Mouse (Mus musculus) heart, embryonic 12.5 days (tissue): Measurements from ENCODE around the gene Nthl1. TPM values are rescaled to one million over a fixed set of nuclear protein-coding genes. Genes with fewer than 3 reads are reported as not detected.

Source experiments
- ATAC-seq: fragments of 200-750 bp; cut with Nextera tagmentation; 2 replicates; pipeline ENCODE4 v1.8.0; 2017; ENCODE audit warnings: moderate TSS enrichment, moderate library complexity; ENCODE audit not compliant: insufficient number of reproducible peaks, low FRiP score
- H3K27ac ChIP-seq: fragments of 300-500 bp; sonication (generic); 2 replicates; pipeline ENCODE4 v1.5.1; 2016; ENCODE audit warnings: mild to moderate bottlenecking, moderate library complexity; ENCODE audit not compliant: poor library complexity, severe bottlenecking
- H3K27me3 ChIP-seq: fragments of 300-500 bp; sonication (generic); replicated peaks from 2 replicates; pipeline ENCODE4 v1.6.1; 2016; ENCODE audit warnings: mild to moderate bottlenecking, moderate library complexity
- H3K36me3 ChIP-seq: fragments of 300-500 bp; sonication (generic); 2 replicates; pipeline ENCODE4 v1.6.1; 2016; ENCODE audit warnings: mild to moderate bottlenecking, moderate library complexity
- H3K4me1 ChIP-seq: fragments of 300-500 bp; sonication (generic); replicated peaks from 2 replicates; pipeline ENCODE4 v1.6.1; 2016; ENCODE audit warnings: mild to moderate bottlenecking
- H3K4me2 ChIP-seq: fragments of 300-500 bp; sonication (generic); 2 replicates; pipeline ENCODE4 v1.6.1; 2016; ENCODE audit warnings: mild to moderate bottlenecking, moderate library complexity
- H3K4me3 ChIP-seq: fragments of 300-500 bp; sonication (generic); 2 replicates; pipeline ENCODE4 v1.5.1; 2016; ENCODE audit warnings: mild to moderate bottlenecking
- H3K9ac ChIP-seq: fragments of 300-500 bp; sonication (generic); 2 replicates; pipeline ENCODE4 v1.6.1; 2016; ENCODE audit warnings: mild to moderate bottlenecking, moderate library complexity
- H3K9me3 ChIP-seq: fragments of 300-500 bp; sonication (generic); replicated peaks from 2 replicates; pipeline ENCODE4 v1.6.1; 2016; ENCODE audit warnings: mild to moderate bottlenecking, moderate library complexity
- WGBS: fragments of 180-500 bp; shearing (Covaris S2); methylation state at CpG from one replicate; pipeline ENCODE4 v1.1.7; 2016; 5-methylcytosine and 5-hydroxymethylcytosine counted together
- polyA plus RNA-seq: library from polyadenylated mRNA; unstranded; fragments of >200 nt; fragmentation: Nextera tagmentation; extraction: Ambion mirVana; gene quantifications from 2 replicates; pipeline ENCODE4 v1.2.1, GENCODE M21; 2016

Gene Nthl1
- polyA plus RNA-seq: 7.8 and 8.3 TPM in 2 replicates

DNA sequence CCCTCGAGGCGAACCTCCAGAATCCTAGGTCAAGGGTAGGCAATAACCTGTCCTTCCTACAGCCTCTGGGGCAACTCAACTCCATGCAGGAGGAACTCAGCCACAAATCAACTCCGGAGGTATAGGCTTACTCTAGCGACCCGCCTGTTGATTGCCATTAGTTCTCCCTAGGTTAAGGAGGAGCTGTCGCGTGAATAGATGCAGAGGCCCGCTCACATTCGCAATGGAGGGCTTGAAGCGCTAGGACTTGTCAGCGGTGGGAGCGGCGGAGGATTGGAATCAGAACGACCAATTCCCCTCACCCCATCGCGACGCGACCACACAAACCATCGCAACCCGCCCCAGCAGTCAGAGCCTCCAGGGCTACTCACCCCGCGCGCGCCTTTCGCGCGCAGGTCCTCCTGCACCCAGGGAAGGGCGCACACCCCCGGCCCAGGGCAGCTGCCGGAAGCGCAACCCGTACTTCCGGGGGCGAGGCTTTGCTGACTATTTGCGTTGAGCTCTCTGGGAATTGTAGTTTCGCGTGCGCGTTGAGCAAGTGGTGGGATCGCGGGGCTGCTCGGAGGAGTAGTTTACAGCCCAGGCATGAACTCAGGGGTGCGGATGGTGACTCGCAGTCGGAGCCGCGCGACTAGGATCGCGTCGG lies at the start of gene Nthl1, which contains the start of gene Tsc2:
Gene Nthl1 (plus strand): TSS at position 514 of the 646 bp plus-strand sequence.
Gene Tsc2 (minus strand): TSS at position 464 of the 646 bp plus-strand sequence.
- H3K4me1 ChIP-seq: peaks cover 38% of the 10 kb centered on the region

DNA sequence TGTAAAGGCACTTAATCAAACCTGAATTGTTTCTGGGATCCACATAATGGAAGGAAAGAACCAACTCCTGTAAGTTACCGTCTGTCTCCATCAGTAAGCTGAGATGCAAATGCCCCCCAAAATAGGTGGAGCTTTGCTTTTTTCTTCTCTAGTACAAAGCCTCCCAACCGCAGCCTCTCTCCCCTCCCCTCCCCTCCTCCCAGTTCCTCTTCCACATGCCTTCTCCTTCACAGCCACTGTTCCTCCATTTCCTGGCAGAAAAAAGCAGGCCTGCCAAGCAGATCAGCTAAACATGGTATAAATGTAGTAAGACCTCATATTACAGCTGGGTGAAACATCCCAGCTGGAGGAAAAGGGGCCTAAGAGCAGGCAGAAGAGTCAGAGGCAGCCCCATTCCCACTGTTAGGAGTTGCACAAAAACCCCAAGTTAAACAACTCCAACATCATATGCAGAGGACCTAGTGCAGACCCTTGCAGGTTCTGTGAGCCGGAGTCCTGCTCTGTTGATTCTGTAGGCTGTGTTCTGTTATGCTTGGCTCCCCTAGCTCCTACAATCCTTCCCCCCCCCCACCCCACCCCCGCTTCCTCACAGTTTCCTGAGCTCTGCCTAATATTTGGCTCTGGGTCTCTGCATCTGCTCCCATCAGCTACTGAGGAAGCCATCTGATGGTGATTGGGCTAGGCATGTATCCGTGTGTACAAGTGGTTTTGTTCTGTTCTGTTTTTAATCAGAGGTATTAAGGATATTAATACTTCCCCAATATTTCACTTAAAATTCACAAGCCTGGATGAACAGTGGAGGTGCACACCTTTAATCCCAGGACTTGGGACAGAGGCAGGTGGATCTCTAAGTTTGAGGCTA lies 48.6 kb upstream of the Nthl1 start:
- H3K9me3 ChIP-seq: no peaks in the 10 kb centered on the region
- H3K9ac ChIP-seq: no peak overlapping the region
- WGBS: 69% methylated on average over 5 of the region's 5 CpGs
- H3K4me1 ChIP-seq: no peaks in the 10 kb centered on the region
- peak overlapping the region; percentile 37 for H3K27ac ChIP-seq
- no peak overlapping the region for H3K4me2 ChIP-seq
- H3K4me3 ChIP-seq: no peak overlapping the region
- peaks cover 77% of the 10 kb centered on the region for H3K36me3 ChIP-seq
- ATAC-seq: peak; percentile 76
- H3K27me3 ChIP-seq: no peaks in the 10 kb centered on the region

More for the DNA sequence above, at the start of gene Nthl1, which contains the start of gene Tsc2:
- H3K9ac ChIP-seq: peak within 1 kb of the TSS; percentile 85
- peak; percentile 75 for ATAC-seq
- peaks cover 35% of the 10 kb centered on the region for H3K36me3 ChIP-seq
- no peaks in the 10 kb centered on the region for H3K9me3 ChIP-seq
- 1% methylated on average over 51 of the region's 51 CpGs for WGBS
- H3K27ac ChIP-seq: peak within 1 kb of the TSS; percentile 88
- peaks cover 22% of the 10 kb centered on the region for H3K27me3 ChIP-seq
- H3K4me2 ChIP-seq: peak within 1 kb of the TSS; percentile 85
- H3K4me3 ChIP-seq: peak within 1 kb of the TSS; percentile 83

DNA sequence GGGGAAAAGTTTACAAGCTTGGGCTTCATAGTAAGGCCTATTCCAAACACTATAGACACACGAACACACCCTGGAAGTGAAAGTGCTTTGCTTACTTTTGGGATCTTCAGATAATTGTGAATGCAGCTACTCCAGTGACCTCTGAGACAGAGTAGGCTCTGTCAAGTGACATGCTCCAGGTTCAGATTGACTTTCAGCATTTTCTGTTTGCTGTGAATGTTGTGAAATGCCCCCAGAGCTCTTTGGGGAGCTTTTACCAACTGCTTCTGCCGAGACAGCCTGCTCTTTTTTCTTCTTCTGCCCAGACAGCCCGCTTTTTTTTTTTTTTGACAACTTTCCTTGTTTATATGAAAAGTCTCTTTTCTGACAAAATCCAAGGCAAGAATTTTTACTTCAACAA lies 48.0 kb upstream of the Nthl1 start:
- peaks cover 74% of the 10 kb centered on the region for H3K36me3 ChIP-seq
- no peaks in the 10 kb centered on the region for H3K27me3 ChIP-seq
- H3K4me3 ChIP-seq: no peak overlapping the region
- no peaks in the 10 kb centered on the region for H3K4me1 ChIP-seq
- no peak overlapping the region for H3K9ac ChIP-seq
- peak overlapping the region; percentile 37; the same call in 1 of the 2 replicates for H3K27ac ChIP-seq
- no peaks in the 10 kb centered on the region for H3K9me3 ChIP-seq
- 63% methylated on average over 3 of the region's 3 CpGs for WGBS
- H3K4me2 ChIP-seq: no peak overlapping the region
- no peak for ATAC-seq

DNA sequence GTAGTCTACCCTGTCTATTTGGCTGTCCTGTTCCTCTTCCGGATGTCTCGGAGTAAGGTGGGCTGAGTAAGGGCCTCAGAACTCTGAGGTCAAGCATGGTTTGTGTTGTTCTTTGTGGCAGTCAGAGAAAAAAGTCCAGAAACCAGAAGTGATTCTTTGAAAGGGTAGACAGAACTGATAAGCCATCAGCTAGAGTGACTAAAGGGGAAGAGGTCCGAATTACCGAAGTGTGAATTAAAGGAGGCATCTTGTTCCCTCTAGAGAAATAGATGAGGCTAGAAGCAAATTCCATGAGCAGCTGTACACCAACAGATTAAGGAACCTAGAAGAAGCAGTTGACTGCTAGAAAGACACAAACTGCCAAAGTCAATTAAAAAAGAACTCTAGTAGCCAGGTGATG lies 45.9 kb upstream of the Nthl1 start:
- Histone ChIP-seq H3K4me2 (no peak overlapping the region), H3K27me3 (no peaks in the 10 kb centered on the region), H3K9ac (no peak overlapping the region), H3K4me3 (no peak overlapping the region), H3K9me3 (no peaks in the 10 kb centered on the region), H3K27ac (no peak overlapping the region), H3K36me3 (peaks cover 67% of the 10 kb centered on the region), H3K4me1 (no peaks in the 10 kb centered on the region)
- no peak for ATAC-seq
- WGBS: 87% methylated on average over 4 of the region's 4 CpGs

DNA sequence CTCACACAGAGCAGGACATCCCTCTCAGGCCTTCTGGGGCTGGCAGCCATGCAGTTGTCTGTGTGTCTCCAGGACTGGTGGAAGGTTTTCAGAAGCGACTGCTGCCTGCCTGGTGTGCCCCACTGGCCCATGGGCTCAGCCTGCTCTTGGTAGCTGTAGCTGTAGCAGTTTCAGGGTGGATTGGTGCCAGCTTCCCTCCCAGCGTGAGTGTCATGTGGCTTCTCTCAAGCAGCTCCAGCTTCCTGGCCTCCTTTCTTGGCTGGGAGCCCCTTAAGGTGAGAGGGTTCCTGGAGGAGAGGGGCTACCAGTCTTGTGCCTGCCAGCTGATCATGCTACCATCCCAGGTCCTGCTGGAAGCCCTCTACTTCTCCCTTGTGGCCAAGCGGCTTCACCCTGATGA lies 41.5 kb upstream of the Nthl1 start:
- no peak for ATAC-seq
- Histone ChIP-seq H3K4me1 (no peaks in the 10 kb centered on the region), H3K4me2 (no peak overlapping the region), H3K9me3 (no peaks in the 10 kb centered on the region), H3K27ac (no peak overlapping the region), H3K9ac (no peak overlapping the region), H3K27me3 (no peaks in the 10 kb centered on the region), H3K4me3 (no peak overlapping the region), H3K36me3 (peaks cover 86% of the 10 kb centered on the region)
- 83% methylated on average over 3 of the region's 3 CpGs for WGBS

DNA sequence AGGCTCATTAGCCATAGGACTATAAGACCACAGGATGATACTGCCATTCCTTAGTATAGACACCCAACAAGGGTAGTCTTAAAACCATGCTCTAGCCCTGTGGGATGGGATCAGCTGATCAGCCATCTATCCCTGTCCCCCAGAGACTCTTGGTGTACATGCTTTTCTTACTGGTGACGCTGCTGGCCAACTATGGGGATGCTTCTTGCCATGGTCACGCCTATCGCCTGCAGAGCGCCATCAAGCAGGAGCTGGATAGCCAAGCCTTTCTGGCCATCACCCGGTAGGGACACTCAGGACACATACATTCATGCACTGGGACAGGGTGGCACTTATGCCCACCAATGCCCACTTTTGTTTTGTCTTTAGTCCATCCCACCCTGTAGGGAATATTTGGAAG lies 40.8 kb upstream of the Nthl1 start:
- Histone ChIP-seq H3K36me3 (peaks cover 86% of the 10 kb centered on the region), H3K27ac (no peak overlapping the region)
- 89% methylated on average over 5 of the region's 5 CpGs for WGBS

DNA sequence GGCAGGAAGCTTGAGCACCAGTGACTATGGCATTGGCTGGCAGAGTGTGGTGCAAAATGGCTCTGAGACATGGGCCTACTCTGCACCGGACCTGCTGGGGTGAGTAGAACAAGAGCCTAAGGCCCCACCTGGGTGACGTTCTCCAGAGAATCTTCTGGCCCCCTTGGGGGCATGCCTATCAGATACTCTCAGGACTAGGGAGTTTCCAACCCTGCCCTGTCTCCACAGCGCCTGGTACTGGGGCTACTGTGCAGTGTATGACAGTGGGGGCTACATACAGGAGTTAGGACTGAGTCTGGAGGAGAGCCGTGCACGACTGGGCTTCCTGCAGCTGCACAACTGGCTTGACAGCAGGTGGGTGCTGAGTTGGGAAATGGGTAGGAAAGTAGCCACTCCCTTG lies 39.2 kb upstream of the Nthl1 start:
- Histone ChIP-seq H3K4me1 (no peaks in the 10 kb centered on the region), H3K9ac (no peak overlapping the region), H3K27ac (no peak overlapping the region), H3K4me3 (no peak overlapping the region), H3K9me3 (no peaks in the 10 kb centered on the region), H3K27me3 (no peaks in the 10 kb centered on the region), H3K36me3 (peaks cover 87% of the 10 kb centered on the region), H3K4me2 (no peak overlapping the region)
- ATAC-seq: no peak
- WGBS: 73% methylated on average over 5 of the region's 5 CpGs

More for the DNA sequence above, 40.8 kb upstream of the Nthl1 start:
- no peak for ATAC-seq
- Histone ChIP-seq H3K4me3 (no peak overlapping the region), H3K4me1 (no peaks in the 10 kb centered on the region), H3K4me2 (no peak overlapping the region), H3K9ac (no peak overlapping the region), H3K9me3 (no peaks in the 10 kb centered on the region), H3K27me3 (no peaks in the 10 kb centered on the region)

DNA sequence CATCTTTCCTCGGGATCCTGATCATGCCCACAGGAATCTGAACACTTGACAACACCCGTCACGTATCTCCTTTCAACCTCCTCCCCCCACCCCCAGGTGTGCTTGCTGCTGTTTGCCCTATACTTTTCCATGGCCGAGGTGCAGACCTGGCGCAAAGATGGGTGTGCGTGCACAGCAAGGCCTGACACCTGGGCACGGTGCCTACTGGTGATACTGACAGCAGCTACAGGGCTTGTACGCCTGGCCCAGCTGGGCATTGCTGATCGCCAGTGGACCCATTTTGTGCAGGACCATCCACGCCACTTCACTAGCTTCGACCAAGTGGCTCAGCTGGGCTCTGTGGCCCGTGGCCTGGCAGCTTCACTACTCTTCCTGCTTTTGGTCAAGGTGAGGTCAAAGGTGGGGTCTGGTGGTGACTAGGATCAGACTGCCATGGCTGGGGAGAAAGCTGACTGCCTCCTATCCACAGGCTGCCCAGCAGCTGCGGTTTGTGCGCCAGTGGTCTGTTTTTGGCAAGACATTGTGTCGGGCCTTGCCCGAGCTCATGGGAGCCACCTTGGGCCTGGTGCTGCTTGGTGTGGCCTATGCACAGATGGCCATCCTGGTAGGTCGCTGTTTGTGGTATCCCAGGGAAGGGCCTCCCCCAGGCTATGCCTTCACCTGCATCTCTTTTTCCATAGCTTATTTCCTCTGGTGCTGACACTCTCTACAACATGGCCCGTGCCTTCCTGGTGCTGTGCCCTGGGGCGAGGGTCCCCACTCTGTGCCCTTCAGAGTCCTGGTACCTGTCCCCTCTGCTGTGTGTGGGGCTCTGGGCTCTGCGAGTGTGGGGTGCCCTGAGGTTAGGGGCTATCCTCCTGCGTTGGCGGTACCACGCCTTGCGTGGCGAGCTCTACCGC lies 38.2 kb upstream of the Nthl1 start:
- H3K4me1 ChIP-seq: no peaks in the 10 kb centered on the region
- H3K27ac ChIP-seq: no peak overlapping the region
- no peak for ATAC-seq
- H3K4me3 ChIP-seq: no peak overlapping the region
- no peak overlapping the region for H3K9ac ChIP-seq
- 88% methylated on average over 26 of the region's 26 CpGs for WGBS
- H3K9me3 ChIP-seq: no peaks in the 10 kb centered on the region
- no peak overlapping the region for H3K4me2 ChIP-seq
- H3K27me3 ChIP-seq: no peaks in the 10 kb centered on the region
- peaks cover 91% of the 10 kb centered on the region for H3K36me3 ChIP-seq

DNA sequence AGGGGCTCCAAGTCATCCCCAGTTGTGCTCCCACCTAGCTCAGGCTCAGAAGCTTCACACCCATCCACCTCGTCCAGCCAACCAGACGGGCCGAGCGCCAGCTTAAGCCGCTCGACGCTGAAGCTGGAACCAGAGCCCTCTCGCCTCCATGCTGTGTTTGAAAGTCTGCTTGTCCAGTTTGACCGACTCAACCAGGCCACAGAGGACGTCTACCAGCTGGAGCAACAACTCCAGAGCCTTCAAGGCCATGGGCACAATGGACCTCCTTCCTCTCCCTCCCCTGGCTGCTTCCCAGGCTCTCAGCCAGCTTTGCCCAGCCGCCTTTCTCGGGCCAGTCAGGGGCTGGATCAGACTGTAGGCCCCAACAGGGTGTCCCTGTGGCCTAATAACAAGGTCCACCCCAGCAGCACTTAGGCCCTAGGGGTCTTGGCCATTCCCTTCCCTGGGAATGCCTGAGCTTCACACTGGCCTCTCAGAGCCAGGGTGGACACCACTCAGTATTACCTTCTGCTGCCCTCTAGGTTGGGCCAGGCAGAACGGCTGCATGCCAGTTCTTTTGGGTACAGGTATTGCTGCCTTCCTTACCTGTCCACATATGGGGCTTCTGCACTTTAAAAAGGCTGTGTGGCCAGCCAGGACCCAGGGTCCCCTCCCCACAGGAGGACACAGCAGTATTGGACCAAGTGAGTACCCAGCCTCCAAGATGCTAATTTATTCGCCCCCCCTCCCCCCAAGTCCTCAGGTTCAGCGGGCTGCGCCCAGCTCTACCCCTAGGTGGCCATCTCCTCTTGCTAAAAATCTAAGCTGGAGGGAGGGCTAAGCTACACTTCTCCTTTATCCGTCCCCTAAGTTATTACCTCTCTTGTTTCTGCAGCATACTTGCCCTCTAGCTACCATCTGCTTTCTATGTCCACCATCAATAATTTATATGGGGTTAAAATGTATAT lies 37.1 kb upstream of the Nthl1 start:
- H3K4me1 ChIP-seq: no peaks in the 10 kb centered on the region
- no peak overlapping the region for H3K4me2 ChIP-seq
- no peak overlapping the region for H3K27ac ChIP-seq
- no peak overlapping the region for H3K4me3 ChIP-seq
- H3K9me3 ChIP-seq: no peaks in the 10 kb centered on the region
- no peak overlapping the region for H3K9ac ChIP-seq
- ATAC-seq: no peak
- no peaks in the 10 kb centered on the region for H3K27me3 ChIP-seq
- 81% methylated on average over 17 of the region's 17 CpGs for WGBS
- H3K36me3 ChIP-seq: peaks cover 99% of the 10 kb centered on the region

DNA sequence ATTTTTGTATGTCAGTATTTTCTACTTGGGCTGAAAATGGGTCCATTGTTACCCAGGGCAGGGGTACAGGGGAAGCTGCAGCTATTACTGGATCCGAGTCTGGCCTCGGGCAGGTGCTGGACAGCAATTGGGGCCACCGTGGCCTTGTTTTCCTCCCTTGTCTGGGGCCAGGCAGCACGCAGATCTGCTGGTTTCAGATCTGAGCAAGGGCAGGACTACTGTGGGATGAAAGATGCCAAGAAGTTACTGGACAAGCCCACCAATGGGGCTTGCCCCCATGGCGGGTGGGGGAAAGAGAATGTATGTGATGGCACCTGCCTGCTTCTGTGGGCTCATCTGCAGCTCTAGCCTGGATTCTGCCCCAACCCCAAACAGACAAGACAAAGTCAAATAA lies 36.4 kb upstream of the Nthl1 start:
- 83% methylated on average over 5 of the region's 5 CpGs for WGBS
- no peaks in the 10 kb centered on the region for H3K9me3 ChIP-seq

More for the DNA sequence above, 36.4 kb upstream of the Nthl1 start:
- H3K9ac ChIP-seq: no peak overlapping the region
- H3K27me3 ChIP-seq: no peaks in the 10 kb centered on the region
- no peaks in the 10 kb centered on the region for H3K4me1 ChIP-seq
- no peak for ATAC-seq
- no peak overlapping the region for H3K4me3 ChIP-seq
- no peak overlapping the region for H3K4me2 ChIP-seq
- peaks cover 99% of the 10 kb centered on the region for H3K36me3 ChIP-seq
- H3K27ac ChIP-seq: no peak overlapping the region
